In genomic region chr14:122463734-122464341, GRCm38 (mm10) we compare ENCODE assay signal across 8 mouse cellular contexts. TPM values are rescaled to one million over a fixed set of nuclear protein-coding genes. Genes with fewer than 3 reads are reported as not detected.
DNase-seq lines count a peak whose midpoint lies in the region; ATAC-seq lines count a peak whose summit lies in the region.
"Not testable (repeated sequence)": the region's sequence is repeated elsewhere in the genome, so short reads cannot be mapped to it uniquely, and the experiment has no call there.
"Had no signal": no experiment of that assay in that cellular context is flagged by ENCODE, and none has a peak within 500 bp of the region (broad histone marks: within the 10 kb centered on the region; RNA-seq: fewer than 3 reads in every experiment).

No protein-coding gene starts in this region.

- peak overlapping the region; percentile 64 for H3K4me2 ChIP-seq in hindbrain, embryonic 14.5 days (replicated peaks)

- under 1% methylated on average over 42 of the region's 58 CpGs for WGBS in hindbrain, embryonic 14.5 days

- peaks cover 82% of the 10 kb centered on the region for H3K27me3 ChIP-seq in hindbrain, embryonic 14.5 days (ENCODE audit: control insufficient read depth, insufficient read depth, low read length)
- H3K27me3 ChIP-seq in megakaryocyte, embryonic 14.5 days (replicated peaks) = peaks cover 81% of the 10 kb centered on the region

- not testable (repeated sequence) for H3K36me3 ChIP-seq in hindbrain, embryonic 14.5 days (replicated peaks; ENCODE audit: control insufficient read depth, insufficient read depth); megakaryocyte, embryonic 14.5 days (replicated peaks; ENCODE audit: low read length)

- not testable (repeated sequence) for H3K9me3 ChIP-seq in hindbrain, embryonic 14.5 days (ENCODE audit: control insufficient read depth, low read length); megakaryocyte, embryonic 14.5 days

- H3K9ac ChIP-seq in hindbrain, embryonic 14.5 days = peak overlapping the region; percentile 74

- H3K27ac ChIP-seq in hindbrain, embryonic 14.5 days = peak overlapping the region; percentile 90

- DNase-seq in hindbrain, embryonic 14.5 days (ENCODE audit: low spot score) = peak; percentile 30
- peak; percentile 61 for DNase-seq in left cerebral cortex, postnatal 4 days

- peak overlapping the region; percentile 48 for H3K4me3 ChIP-seq in hindbrain, embryonic 14.5 days (replicated peaks; ENCODE audit: low read length)
- peak overlapping the region; percentile 89 for H3K4me3 ChIP-seq in megakaryocyte, embryonic 14.5 days (replicated peaks)

- intact Hi-C loops in left cerebral cortex, postnatal 4 days (cut with DNase I) = not testable (repeated sequence)

- peak; percentile 61 for ATAC-seq in activated CD4-positive, CD25-positive, alpha-beta regulatory T cell, adult 4 months
- ATAC-seq in common myeloid progenitor, adult 5-6 weeks (replicated peaks; ENCODE audit: low read depth, poor library complexity, severe bottlenecking) = peak; percentile 53
- peak; percentile 53 for ATAC-seq in frontal cortex, adult (ENCODE audit: low TSS enrichment)
- ATAC-seq in hindbrain, embryonic 14.5 days (ENCODE audit: low FRiP score) = peak; percentile 18; the same call in 1 of the 2 replicates
- ATAC-seq in neutrophil, adult 5-6 weeks (ENCODE audit: extremely low read depth, insufficient number of reproducible peaks, low FRiP score, poor library complexity, severe bottlenecking) = peak; percentile 18; the same call in 1 of the 2 replicates

- peaks cover 12% of the 10 kb centered on the region; the same call in 1 of the 2 replicates for H3K4me1 ChIP-seq in hindbrain, embryonic 14.5 days (replicated peaks; ENCODE audit: control insufficient read depth, insufficient read depth, low read length)
- peaks cover 28% of the 10 kb centered on the region for H3K4me1 ChIP-seq in megakaryocyte, embryonic 14.5 days

RNA-seq across cellular contexts. Expression of gene Zic5, which starts 1.6 kb away (rescaled TPM):
- under 1 TPM in 1 of 2 experiments, not detected in 1; 0.12 TPM for polyA plus RNA-seq in activated CD4-positive, CD25-positive, alpha-beta regulatory T cell, adult 4 months (2017; shearing (Covaris generic))
- total RNA-seq in common myeloid progenitor, adult 5-6 weeks (2017) = not detected in 2 replicates
- 11.6 and 14.0 TPM in 2 replicates for polyA plus RNA-seq in hindbrain, embryonic 14.5 days (2014; fragmentation: Nextera tagmentation; extraction: Ambion mirVana)
- 1 to 10 TPM; 3.9 to 5.1 TPM for total RNA-seq in left cerebral cortex, postnatal 4 days (2021)
- polyA plus RNA-seq in megakaryocyte, embryonic 14.5 days (2012; ENCODE audit: insufficient read depth, low replicate concordance) = not detected in 2 replicates
- total RNA-seq in neutrophil, adult 5-6 weeks (2017) = not detected in 2 replicates
- total RNA-seq: gastrocnemius, postnatal 36 days had no signal

RNA-seq across cellular contexts. Expression of gene Zic2, which starts 11.4 kb away (rescaled TPM):
- polyA plus RNA-seq in activated CD4-positive, CD25-positive, alpha-beta regulatory T cell, adult 4 months (2017; shearing (Covaris generic)) = not detected
- total RNA-seq in common myeloid progenitor, adult 5-6 weeks (2017) = not detected in 2 replicates
- 10.6 and 11.4 TPM in 2 replicates for polyA plus RNA-seq in hindbrain, embryonic 14.5 days (2014; fragmentation: Nextera tagmentation; extraction: Ambion mirVana)
- total RNA-seq in left cerebral cortex, postnatal 4 days (2021) = 10 to 100 TPM; 22.4 to 24.1 TPM
- not detected in 2 replicates for polyA plus RNA-seq in megakaryocyte, embryonic 14.5 days (2012; ENCODE audit: insufficient read depth, low replicate concordance)
- total RNA-seq in neutrophil, adult 5-6 weeks (2017) = not detected in 2 replicates
- total RNA-seq: gastrocnemius, postnatal 36 days had no signal

RNA-seq across cellular contexts. Expression of gene Gm5089, which starts 12.9 kb away (rescaled TPM):
- polyA plus RNA-seq in activated CD4-positive, CD25-positive, alpha-beta regulatory T cell, adult 4 months (2017; shearing (Covaris generic)) = not detected
- total RNA-seq in common myeloid progenitor, adult 5-6 weeks (2017) = not detected in 2 replicates
- polyA plus RNA-seq in hindbrain, embryonic 14.5 days (2014; fragmentation: Nextera tagmentation; extraction: Ambion mirVana) = 0.50 and 1.2 TPM in 2 replicates
- total RNA-seq in left cerebral cortex, postnatal 4 days (2021) = under 1 TPM; 0.28 to 0.50 TPM
- not detected in 2 replicates for polyA plus RNA-seq in megakaryocyte, embryonic 14.5 days (2012; ENCODE audit: insufficient read depth, low replicate concordance)
- not detected in 2 replicates for total RNA-seq in neutrophil, adult 5-6 weeks (2017)
- total RNA-seq: gastrocnemius, postnatal 36 days had no signal

RNA-seq across cellular contexts. Expression of gene Gm10837, which starts 26.5 kb away (rescaled TPM):
- not detected for polyA plus RNA-seq in activated CD4-positive, CD25-positive, alpha-beta regulatory T cell, adult 4 months (2017; shearing (Covaris generic))
- total RNA-seq in common myeloid progenitor, adult 5-6 weeks (2017) = not detected in 2 replicates
- 0.31 and 0.95 TPM in 2 replicates for polyA plus RNA-seq in hindbrain, embryonic 14.5 days (2014; fragmentation: Nextera tagmentation; extraction: Ambion mirVana)
- under 1 TPM in 1 of 2 experiments, not detected in 1; 0.40 TPM for total RNA-seq in left cerebral cortex, postnatal 4 days (2021)
- not detected in 2 replicates for polyA plus RNA-seq in megakaryocyte, embryonic 14.5 days (2012; ENCODE audit: insufficient read depth, low replicate concordance)
- total RNA-seq in neutrophil, adult 5-6 weeks (2017) = 0.49 TPM in 1 of 2 replicates, not detected in the other
- total RNA-seq: gastrocnemius, postnatal 36 days had no signal

Comparison
In these comparisons a context has a peak if more than half of its experiments do, and no peak if none do; other contexts are left out.
1. Peak in every context shown above with its lines: DNase-seq, ATAC-seq, H3K4me3 ChIP-seq and H3K27ac ChIP-seq.
2. RNA of gene Zic2, which starts 11.4 kb away (total RNA-seq): 22.4 to 24.1 TPM in left cerebral cortex, postnatal 4 days; not detected in common myeloid progenitor, adult 5-6 weeks and not detected in neutrophil, adult 5-6 weeks; every median in the first group is over 10 times any median in the second.